Mouse (Mus musculus) neural tube, embryonic 13.5 days (tissue): ENCODE measurements at regions not wholly inside any gene's neighbourhood (a gene's known extent, or its start where the extent isn't known, plus 50 kb on each side); places are given as distances from the start of the nearest gene placed in this dataset.
A peak's percentile ranks its signal among the peaks of the same experiment; 100 is the strongest.

Experiments used
- ATAC-seq: fragments of 200-750 bp; cut with Nextera tagmentation; 2 replicates; pipeline ENCODE4 v1.8.0; 2017; ENCODE audit warnings: low read depth, mild to moderate bottlenecking, moderate TSS enrichment, moderate library complexity
- H3K27ac ChIP-seq: fragments of 300-500 bp; sonication (generic); replicated peaks from 2 replicates; pipeline ENCODE4 v1.5.1; 2015; ENCODE audit warnings: moderate library complexity, mild to moderate bottlenecking, inconsistent platforms
- H3K27me3 ChIP-seq: fragments of 300-500 bp; sonication (generic); 2 replicates; pipeline ENCODE4 v1.6.1; 2015; ENCODE audit warnings: mild to moderate bottlenecking, inconsistent platforms
- H3K36me3 ChIP-seq: fragments of 300-500 bp; sonication (generic); 2 replicates; pipeline ENCODE4 v1.6.1; 2015; ENCODE audit warnings: mild to moderate bottlenecking, inconsistent platforms
- H3K4me1 ChIP-seq: fragments of 300-500 bp; sonication (generic); replicated peaks from 2 replicates; pipeline ENCODE4 v1.6.1; 2015; ENCODE audit warnings: inconsistent platforms
- H3K4me2 ChIP-seq: fragments of 300-500 bp; sonication (generic); 2 replicates; pipeline ENCODE4 v1.6.1; 2015; ENCODE audit warnings: inconsistent platforms, mild to moderate bottlenecking, moderate library complexity
- H3K4me3 ChIP-seq: fragments of 300-500 bp; sonication (generic); 2 replicates; pipeline ENCODE4 v1.5.1; 2015; ENCODE audit warnings: mild to moderate bottlenecking, inconsistent platforms
- H3K9ac ChIP-seq: fragments of 300-500 bp; sonication (generic); 2 replicates; pipeline ENCODE4 v1.6.1; 2015; ENCODE audit warnings: moderate library complexity, mild to moderate bottlenecking, inconsistent platforms
- H3K9me3 ChIP-seq: fragments of 300-500 bp; sonication (generic); 2 replicates; pipeline ENCODE4 v1.6.1; 2016; ENCODE audit warnings: inconsistent platforms
- WGBS: fragments of 180-500 bp; shearing (Covaris S2); methylation state at CpG from one replicate; pipeline ENCODE4 v1.1.7; 2015; 5-methylcytosine and 5-hydroxymethylcytosine counted together

- Histone ChIP-seq H3K36me3 (no peaks in the 10 kb centered on the region), H3K27me3 (no peaks in the 10 kb centered on the region), H3K4me3 (no peak overlapping the region), H3K4me1 (peaks cover 7% of the 10 kb centered on the region), H3K27ac (no peak overlapping the region), H3K9ac (no peak overlapping the region), H3K9me3 (no peaks in the 10 kb centered on the region), H3K4me2 (no peak overlapping the region)
- ATAC-seq = no peak
- WGBS = 88% methylated on average over 5 of the region's 5 CpGs
These were observed 68.8 kb upstream of the Pax8 start for GRCm38 (mm10) chr2:24544190-24544589.

- peak; percentile 95 for ATAC-seq
- Histone ChIP-seq H3K27me3 (no peaks in the 10 kb centered on the region), H3K9ac (no peak overlapping the region), H3K4me2 (no peak overlapping the region), H3K9me3 (no peaks in the 10 kb centered on the region), H3K4me1 (peaks cover 18% of the 10 kb centered on the region), H3K4me3 (no peak overlapping the region), H3K27ac (peak overlapping the region; percentile 84), H3K36me3 (no peaks in the 10 kb centered on the region)
- WGBS = 29% methylated on average over 7 of the region's 7 CpGs
These were observed 63.6 kb upstream of the Pax8 start for GRCm38 (mm10) chr2:24538890-24539573.

- Histone ChIP-seq H3K4me1 (peaks cover 18% of the 10 kb centered on the region), H3K4me2 (no peak overlapping the region), H3K9me3 (no peaks in the 10 kb centered on the region), H3K27ac (peak overlapping the region; percentile 83; the same call in 1 of the 2 replicates), H3K4me3 (no peak overlapping the region), H3K9ac (no peak overlapping the region), H3K36me3 (no peaks in the 10 kb centered on the region), H3K27me3 (no peaks in the 10 kb centered on the region)
- ATAC-seq = no peak
These were observed 61.9 kb upstream of the Pax8 start for GRCm38 (mm10) chr2:24537324-24537723.
